Mouse (Mus musculus): ENCODE results near the gene Thsd7a. TPM values are rescaled to one million over a fixed set of nuclear protein-coding genes. Genes with fewer than 3 reads are reported as not detected.
A peak's percentile ranks its signal among the peaks of the same experiment; 100 is the strongest.

Gene Thsd7a
- polyA plus RNA-seq, 1 experiment from 2014 or later = 19.8 TPM

GRCm38 (mm10) chr6:12350753-12351152 is 398.5 kb downstream of the Thsd7a start:
- no peak overlapping the region for H3K4me2 ChIP-seq
- no peak for DNase-seq (ENCODE audit: low spot score, missing footprints)
- no peaks in the 10 kb centered on the region for H3K27me3 ChIP-seq (ENCODE audit: control insufficient read depth, insufficient read depth, low read length)
- no peaks in the 10 kb centered on the region for H3K4me1 ChIP-seq (ENCODE audit: control insufficient read depth, insufficient read depth, low read length)
- no peak overlapping the region for H3K9ac ChIP-seq (ENCODE audit: low read length)
- no peaks in the 10 kb centered on the region for H3K9me3 ChIP-seq (ENCODE audit: control insufficient read depth, low read length)
- no peaks in the 10 kb centered on the region for H3K36me3 ChIP-seq (ENCODE audit: control insufficient read depth, insufficient read depth, low read length)
- H3K27ac ChIP-seq (ENCODE audit: low read depth, low read length) = no peak overlapping the region
- H3K4me3 ChIP-seq (ENCODE audit: low read depth, low read length) = no peak overlapping the region
- WGBS = 56% methylated on average over 5 of the region's 5 CpGs
- peak; percentile 33; the same call in 1 of the 2 replicates for ATAC-seq (ENCODE audit: low FRiP score)

- Histone ChIP-seq H3K4me1 (ENCODE audit: control insufficient read depth, insufficient read depth, low read length) (no peaks in the 10 kb centered on the region), H3K4me2 (no peak overlapping the region), H3K9ac (ENCODE audit: low read length) (no peak overlapping the region), H3K27ac (ENCODE audit: low read depth, low read length) (no peak overlapping the region), H3K9me3 (ENCODE audit: control insufficient read depth, low read length) (no peaks in the 10 kb centered on the region), H3K27me3 (ENCODE audit: control insufficient read depth, insufficient read depth, low read length) (no peaks in the 10 kb centered on the region), H3K36me3 (ENCODE audit: control insufficient read depth, insufficient read depth, low read length) (no peaks in the 10 kb centered on the region), H3K4me3 (ENCODE audit: low read depth, low read length) (no peak overlapping the region)
- DNase-seq (ENCODE audit: low spot score, missing footprints) (no peak), ATAC-seq (ENCODE audit: low FRiP score) (peak; percentile 69)
- 52% methylated on average over 3 of the region's 3 CpGs for WGBS
Measured at GRCm38 (mm10) chr6:12349105-12349759, 400.0 kb downstream of the Thsd7a start.

GRCm38 (mm10) chr6:12348667-12349066 is 400.5 kb downstream of the Thsd7a start:
- no peaks in the 10 kb centered on the region for H3K36me3 ChIP-seq (ENCODE audit: control insufficient read depth, insufficient read depth, low read length)
- no peak overlapping the region for H3K4me3 ChIP-seq (ENCODE audit: low read depth, low read length)
- H3K9me3 ChIP-seq (ENCODE audit: control insufficient read depth, low read length) = no peaks in the 10 kb centered on the region
- no peak for DNase-seq (ENCODE audit: low spot score, missing footprints)
- H3K27me3 ChIP-seq (ENCODE audit: control insufficient read depth, insufficient read depth, low read length) = no peaks in the 10 kb centered on the region
- H3K4me2 ChIP-seq = no peak overlapping the region
- no peak overlapping the region for H3K9ac ChIP-seq (ENCODE audit: low read length)
- peak; percentile 65 for ATAC-seq (ENCODE audit: low FRiP score)
- no peak overlapping the region for H3K27ac ChIP-seq (ENCODE audit: low read depth, low read length)
- H3K4me1 ChIP-seq (ENCODE audit: control insufficient read depth, insufficient read depth, low read length) = no peaks in the 10 kb centered on the region

- WGBS = 77% methylated on average over 14 of the region's 14 CpGs
- no peaks in the 10 kb centered on the region; the same call in 1 of the 2 replicates for H3K9me3 ChIP-seq (ENCODE audit: control insufficient read depth, low read length)
- DNase-seq (ENCODE audit: low spot score, missing footprints) = peak; percentile 77
Measured at GRCm38 (mm10) chr6:12336590-12337584, 412.3 kb downstream of the Thsd7a start.

GRCm38 (mm10) chr6:12315070-12315909 is 433.9 kb downstream of the Thsd7a start:
- DNase-seq (ENCODE audit: low spot score, missing footprints) (peak; percentile 88), ATAC-seq (ENCODE audit: low FRiP score) (peak; percentile 73)
- Histone ChIP-seq H3K9me3 (ENCODE audit: control insufficient read depth, low read length) (no peaks in the 10 kb centered on the region), H3K4me1 (ENCODE audit: control insufficient read depth, insufficient read depth, low read length) (no peaks in the 10 kb centered on the region), H3K27ac (ENCODE audit: low read depth, low read length) (no peak overlapping the region), H3K4me2 (no peak overlapping the region), H3K4me3 (ENCODE audit: low read depth, low read length) (no peak overlapping the region), H3K9ac (ENCODE audit: low read length) (no peak overlapping the region), H3K27me3 (ENCODE audit: control insufficient read depth, insufficient read depth, low read length) (no peaks in the 10 kb centered on the region), H3K36me3 (ENCODE audit: control insufficient read depth, insufficient read depth, low read length) (no peaks in the 10 kb centered on the region)
- WGBS = 65% methylated on average over 7 of the region's 7 CpGs

More at GRCm38 (mm10) chr6:12336590-12337584, 412.3 kb downstream of the Thsd7a start:
- H3K9ac ChIP-seq (ENCODE audit: low read length) = no peak overlapping the region
- no peaks in the 10 kb centered on the region for H3K36me3 ChIP-seq (ENCODE audit: control insufficient read depth, insufficient read depth, low read length)
- H3K27ac ChIP-seq (ENCODE audit: low read depth, low read length) = no peak overlapping the region
- peak; percentile 63 for ATAC-seq (ENCODE audit: low FRiP score)
- no peaks in the 10 kb centered on the region for H3K27me3 ChIP-seq (ENCODE audit: control insufficient read depth, insufficient read depth, low read length)
- no peak overlapping the region for H3K4me2 ChIP-seq
- H3K4me1 ChIP-seq (ENCODE audit: control insufficient read depth, insufficient read depth, low read length) = no peaks in the 10 kb centered on the region
- H3K4me3 ChIP-seq (ENCODE audit: low read depth, low read length) = no peak overlapping the region

- 90% methylated on average over 2 of the region's 2 CpGs for WGBS
Measured at GRCm38 (mm10) chr6:12307502-12307901, 441.7 kb downstream of the Thsd7a start.

GRCm38 (mm10) chr6:12262641-12263400 is 486.4 kb downstream of the Thsd7a start:
- ATAC-seq (ENCODE audit: low FRiP score) = no peak
- DNase-seq (ENCODE audit: low spot score, missing footprints) = no peak
- 83% methylated on average over 15 of the region's 15 CpGs for WGBS

More at GRCm38 (mm10) chr6:12307502-12307901, 441.7 kb downstream of the Thsd7a start:
- no peaks in the 10 kb centered on the region for H3K27me3 ChIP-seq (ENCODE audit: control insufficient read depth, insufficient read depth, low read length)
- no peak overlapping the region for H3K4me2 ChIP-seq
- no peak for ATAC-seq (ENCODE audit: low FRiP score)
- no peak for DNase-seq (ENCODE audit: low spot score, missing footprints)
- H3K4me1 ChIP-seq (ENCODE audit: control insufficient read depth, insufficient read depth, low read length) = no peaks in the 10 kb centered on the region
- H3K9me3 ChIP-seq (ENCODE audit: control insufficient read depth, low read length) = peaks cover 5% of the 10 kb centered on the region
- H3K4me3 ChIP-seq (ENCODE audit: low read depth, low read length) = no peak overlapping the region
- no peak overlapping the region for H3K9ac ChIP-seq (ENCODE audit: low read length)
- no peak overlapping the region for H3K27ac ChIP-seq (ENCODE audit: low read depth, low read length)
- no peaks in the 10 kb centered on the region for H3K36me3 ChIP-seq (ENCODE audit: control insufficient read depth, insufficient read depth, low read length)

More at GRCm38 (mm10) chr6:12262641-12263400, 486.4 kb downstream of the Thsd7a start:
- Histone ChIP-seq H3K9ac (ENCODE audit: low read length) (no peak overlapping the region), H3K4me3 (ENCODE audit: low read depth, low read length) (no peak overlapping the region), H3K27ac (ENCODE audit: low read depth, low read length) (no peak overlapping the region), H3K27me3 (ENCODE audit: control insufficient read depth, insufficient read depth, low read length) (no peaks in the 10 kb centered on the region), H3K4me1 (ENCODE audit: control insufficient read depth, insufficient read depth, low read length) (peaks cover 18% of the 10 kb centered on the region), H3K4me2 (no peak overlapping the region), H3K9me3 (ENCODE audit: control insufficient read depth, low read length) (no peaks in the 10 kb centered on the region), H3K36me3 (ENCODE audit: control insufficient read depth, insufficient read depth, low read length) (no peaks in the 10 kb centered on the region)

Measured in midbrain, embryonic 11.5 days (tissue).